In the genomic region with DNA sequence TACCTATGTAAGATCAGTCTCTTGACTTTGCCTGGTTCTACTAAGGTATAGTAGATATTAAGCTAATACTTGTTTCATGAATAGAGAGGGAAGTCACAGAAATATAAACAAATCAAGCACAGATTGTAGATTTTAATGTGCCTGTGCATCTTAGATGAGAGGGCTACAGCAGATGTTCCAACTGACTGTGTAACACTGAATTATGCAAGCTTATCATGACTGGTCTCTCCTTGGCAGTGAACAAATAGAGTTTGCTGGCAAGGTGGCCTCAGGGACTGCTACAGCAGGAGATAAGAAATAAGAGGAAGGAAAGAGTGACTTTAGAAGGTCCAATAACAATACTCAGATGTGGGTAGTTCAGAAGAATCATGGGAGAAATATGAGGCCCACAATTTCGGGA, we compare ENCODE assay signal across 25 mouse cellular contexts.
A peak's percentile ranks its signal among the peaks of the same experiment; 100 is the strongest.
DNase-seq lines count a peak whose midpoint lies in the region; ATAC-seq and TF ChIP-seq lines count a peak whose summit lies in the region.
"Had no signal": no experiment of that assay in that cellular context is flagged by ENCODE, and none has a peak within 500 bp of the region (broad histone marks: within the 10 kb centered on the region; RNA-seq: fewer than 3 reads in every experiment).

No protein-coding gene starts in this region.

- peak; percentile 72 for DNase-seq in heart, adult 11 months
- DNase-seq in heart, adult 9 months (ENCODE audit: low spot score in 2 of 2): no peak
- DNase-seq in left cerebral cortex, adult 11 months (ENCODE audit: low spot score): peak; percentile 12
- no peak for DNase-seq in left cerebral cortex, postnatal 36 days (ENCODE audit: low spot score in 2 of 2)
- DNase-seq in brain, adult 2 months (ENCODE audit: low read depth, low spot score): peak; percentile 77
- DNase-seq in forebrain, postnatal 0 days: no peak
- no peak for DNase-seq in embryo, embryonic 11 days
- DNase-seq: adrenal gland, adult 2 months; B cell, adult 2 months; cerebellum, adult 18-20 months; cerebellum, postnatal 14 days; heart, postnatal 14 days; kidney, postnatal 36 days; liver, embryonic 13.5 days; lung, adult 2 months; lung, postnatal 14 days; thymus, adult 2 months had no signal

- WGBS in forebrain, postnatal 0 days: 79% methylated on average over 1 of the region's 1 CpGs

- intact Hi-C loops in left cerebral cortex, postnatal 36 days (cut with DNase I): no loop called here

- H3K4me1 ChIP-seq in forebrain, postnatal 0 days (ENCODE audit: insufficient read depth): no peaks in the 10 kb centered on the region
- H3K4me1 ChIP-seq: embryonic facial prominence, embryonic 12.5 days; heart, embryonic 13.5 days; hindbrain, embryonic 12.5 days; liver, embryonic 13.5 days had no signal

- H3K9ac ChIP-seq in forebrain, postnatal 0 days: no peak overlapping the region
- H3K9ac ChIP-seq: embryonic facial prominence, embryonic 12.5 days; heart, embryonic 13.5 days; hindbrain, embryonic 12.5 days; liver, embryonic 13.5 days had no signal

- H3K27ac ChIP-seq in forebrain, postnatal 0 days (ENCODE audit: low read depth, low read length): no peak overlapping the region
- H3K27ac ChIP-seq: embryonic facial prominence, embryonic 12.5 days; heart, embryonic 13.5 days; hindbrain, embryonic 12.5 days; liver, embryonic 13.5 days; stomach, postnatal 0 days had no signal

- H3K4me2 ChIP-seq in forebrain, postnatal 0 days (ENCODE audit: low read depth): no peak overlapping the region
- H3K4me2 ChIP-seq: embryonic facial prominence, embryonic 12.5 days; heart, embryonic 13.5 days; hindbrain, embryonic 12.5 days; liver, embryonic 13.5 days; midbrain, embryonic 11.5 days had no signal

- H3K4me3 ChIP-seq in forebrain, postnatal 0 days (ENCODE audit: low read depth, low read length): no peak overlapping the region
- H3K4me3 ChIP-seq: embryonic facial prominence, embryonic 12.5 days; heart, embryonic 13.5 days; hindbrain, embryonic 12.5 days; liver, embryonic 13.5 days had no signal

- no peak for TF ChIP-seq CTCF in forebrain, postnatal 0 days (IDR thresholded peaks at IDR 0.05; ENCODE audit: low read depth)

- peak; percentile 88 for ATAC-seq in forebrain, postnatal 0 days
- ATAC-seq: intestine, postnatal 0 days had no signal

- no peaks in the 10 kb centered on the region for H3K36me3 ChIP-seq in forebrain, postnatal 0 days (ENCODE audit: insufficient read depth)
- H3K36me3 ChIP-seq: embryonic facial prominence, embryonic 12.5 days; G1E; heart, embryonic 13.5 days; hindbrain, embryonic 12.5 days; liver, embryonic 13.5 days had no signal

- no peaks in the 10 kb centered on the region for H3K9me3 ChIP-seq in forebrain, postnatal 0 days (ENCODE audit: low read length)
- H3K9me3 ChIP-seq: embryonic facial prominence, embryonic 12.5 days; heart, embryonic 13.5 days; hindbrain, embryonic 12.5 days; liver, embryonic 13.5 days had no signal

- no peaks in the 10 kb centered on the region for H3K27me3 ChIP-seq in forebrain, postnatal 0 days (ENCODE audit: insufficient read depth, low read length)
- H3K27me3 ChIP-seq: CH12.LX; embryonic facial prominence, embryonic 12.5 days; heart, embryonic 13.5 days; hindbrain, embryonic 12.5 days; liver, embryonic 13.5 days had no signal

Comparison
In these comparisons a context has a peak if more than half of its experiments do, and no peak if none do; other contexts are left out.
1. DNase-seq: peak in heart, adult 11 months (single experiment), left cerebral cortex, adult 11 months (single experiment) and brain, adult 2 months (single experiment); none in heart, adult 9 months (0 of 2), left cerebral cortex, postnatal 36 days (0 of 2), forebrain, postnatal 0 days (single experiment) and embryo, embryonic 11 days (single experiment).